Mouse (Mus musculus): ENCODE measurements at regions not wholly inside any gene's neighbourhood (a gene's known extent, or its start where the extent isn't known, plus 50 kb on each side); places are given as distances from the start of the nearest gene placed in this dataset.
A peak's percentile ranks its signal among the peaks of the same experiment; 100 is the strongest.

DNA sequence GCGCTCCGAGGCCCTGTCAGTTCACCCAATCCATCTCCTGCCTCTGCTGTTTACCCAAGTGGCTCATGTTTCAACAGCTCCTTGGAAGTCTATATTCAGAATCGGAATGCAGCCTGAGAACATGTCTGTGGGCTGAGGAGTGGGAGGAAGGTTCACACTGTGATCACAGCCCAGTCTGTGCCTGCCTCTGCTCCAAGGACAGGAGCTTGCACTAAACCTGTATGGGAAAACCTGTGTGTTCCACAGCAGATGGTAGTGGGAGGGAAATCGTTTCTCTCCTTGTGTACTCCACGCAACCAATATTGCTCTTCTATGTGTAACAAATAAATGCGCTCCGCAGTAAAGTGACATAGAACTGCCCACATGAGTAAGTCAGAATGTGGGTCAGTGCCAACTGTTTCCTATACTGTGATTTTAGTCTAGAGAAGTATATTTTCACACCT, 514.0 kb upstream of the Epha7 start:
- peak; percentile 1 for DNase-seq (ENCODE audit: low read depth, low spot score)

DNA sequence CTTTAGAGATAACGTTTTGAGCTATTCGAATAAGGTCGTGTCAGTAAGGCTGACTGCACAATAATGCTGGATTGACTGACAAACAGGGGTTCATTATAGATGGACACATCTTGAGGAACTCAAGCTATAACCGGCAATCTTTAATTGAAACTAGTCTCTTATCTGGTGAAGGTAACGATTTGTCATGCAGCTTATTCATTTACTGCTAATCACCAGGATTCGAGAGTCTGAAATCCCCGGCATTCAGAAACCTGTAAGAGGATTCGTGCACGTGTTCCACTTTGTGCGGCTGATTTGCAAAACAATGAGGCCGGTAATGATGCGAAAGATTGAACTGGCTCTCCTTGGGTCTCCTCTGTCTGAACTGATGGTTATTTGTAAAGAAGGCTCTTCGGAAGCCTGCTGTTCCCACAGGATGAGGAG, 512.9 kb upstream of the Epha7 start:
- peak; percentile 78 for DNase-seq (ENCODE audit: low read depth, low spot score)

DNA sequence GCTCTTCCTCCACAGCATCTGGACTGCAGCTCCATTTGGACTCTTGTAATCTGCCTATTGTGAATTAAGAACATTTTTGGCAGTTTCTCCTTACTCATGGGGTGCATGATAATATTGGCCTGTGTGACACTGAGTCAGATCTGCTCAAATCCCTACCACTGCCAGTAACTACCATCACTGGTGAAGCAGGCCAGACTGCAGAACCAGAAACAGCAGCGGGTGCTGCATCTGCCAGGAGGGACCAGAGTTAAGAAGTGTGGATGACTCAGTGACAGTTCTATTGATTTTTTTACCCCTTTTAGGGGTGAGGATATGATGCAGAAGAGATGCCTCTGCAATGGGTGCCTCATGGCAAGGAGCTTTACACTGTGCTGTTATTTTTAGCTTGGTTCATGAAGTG, 511.2 kb upstream of the Epha7 start:
- DNase-seq (ENCODE audit: low read depth, low spot score), result no peak

DNA sequence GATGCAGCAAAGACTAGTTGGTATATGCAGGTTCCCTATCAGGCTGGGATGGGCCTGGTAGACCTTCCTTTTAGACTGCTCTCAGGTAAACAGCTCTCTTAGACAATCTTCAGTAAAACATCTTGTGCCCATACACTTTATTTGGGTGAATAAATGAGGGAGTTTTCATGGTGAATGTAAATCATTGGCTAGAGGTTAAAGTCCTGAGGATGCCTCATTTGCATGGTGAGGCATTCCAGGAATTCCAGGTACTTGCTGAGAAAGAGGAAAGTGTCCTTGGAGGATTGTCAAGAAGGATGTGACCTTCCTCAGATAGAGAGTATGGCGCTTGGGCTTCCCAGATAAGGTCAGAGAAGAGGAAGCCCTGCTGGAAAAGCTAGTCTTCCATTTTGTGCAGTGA, 481.9 kb upstream of the Epha7 start:
- DNase-seq (ENCODE audit: low read depth, low spot score), result peak; percentile 41

DNA sequence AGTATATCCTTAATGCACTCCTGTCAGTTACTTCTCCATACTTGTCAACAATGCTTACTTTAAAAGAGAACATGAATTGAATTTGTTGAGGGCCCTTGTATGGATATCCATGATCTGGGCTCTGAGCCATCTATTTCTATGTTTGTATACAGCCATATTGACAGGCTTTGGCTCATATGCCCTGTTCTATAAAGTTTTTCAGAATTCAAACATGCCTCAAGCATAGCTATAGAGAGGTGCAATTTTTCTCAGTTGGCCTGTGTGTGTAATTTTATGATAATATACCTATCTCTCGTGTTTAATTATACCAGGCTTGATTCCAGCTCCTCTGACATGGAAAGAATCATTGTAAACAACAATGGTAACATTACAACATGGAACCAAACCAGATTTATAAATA, 448.4 kb upstream of the Epha7 start:
- DNase-seq (ENCODE audit: low read depth, low spot score), result no peak

DNA sequence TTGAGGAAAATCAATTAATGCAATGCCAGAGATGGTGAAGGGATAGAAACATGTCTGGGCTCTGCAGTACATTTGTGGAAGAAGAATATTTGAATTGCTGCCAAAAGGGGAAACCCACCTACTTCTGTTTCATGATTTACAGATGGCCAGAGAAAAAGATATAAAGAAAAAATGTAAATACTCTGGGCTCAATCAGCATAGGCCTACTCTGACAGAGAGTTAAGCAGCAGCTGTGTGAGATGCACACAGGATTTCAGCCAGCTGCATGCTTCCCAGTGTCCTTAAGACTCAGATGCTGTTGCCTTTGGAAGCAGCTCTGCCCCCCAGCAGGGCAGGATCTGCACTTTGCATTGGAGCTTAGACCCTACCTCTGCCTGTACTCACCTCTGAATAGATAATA, 435.8 kb upstream of the Epha7 start:
- DNase-seq (ENCODE audit: low read depth, low spot score), result no peak

DNA sequence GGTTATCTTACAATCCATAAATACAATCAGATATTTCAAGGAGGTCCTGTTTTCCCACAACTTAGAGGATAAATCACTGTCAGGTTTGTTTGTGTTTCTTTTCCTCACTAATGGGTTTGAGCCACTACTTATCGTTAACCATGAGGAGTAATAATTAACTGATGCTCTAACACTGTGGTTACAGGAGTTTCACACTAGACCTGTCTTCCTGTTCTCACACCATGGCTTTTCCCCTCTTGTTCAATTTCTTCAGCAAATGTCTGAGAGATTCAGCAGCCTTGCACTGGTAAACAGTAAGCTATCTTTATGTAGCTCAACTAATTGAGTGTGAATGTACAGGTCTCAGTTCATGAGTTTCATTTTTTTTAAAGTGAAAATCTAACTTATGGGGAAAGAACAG, 434.3 kb upstream of the Epha7 start:
- DNase-seq (ENCODE audit: low read depth, low spot score), result no peak

DNA sequence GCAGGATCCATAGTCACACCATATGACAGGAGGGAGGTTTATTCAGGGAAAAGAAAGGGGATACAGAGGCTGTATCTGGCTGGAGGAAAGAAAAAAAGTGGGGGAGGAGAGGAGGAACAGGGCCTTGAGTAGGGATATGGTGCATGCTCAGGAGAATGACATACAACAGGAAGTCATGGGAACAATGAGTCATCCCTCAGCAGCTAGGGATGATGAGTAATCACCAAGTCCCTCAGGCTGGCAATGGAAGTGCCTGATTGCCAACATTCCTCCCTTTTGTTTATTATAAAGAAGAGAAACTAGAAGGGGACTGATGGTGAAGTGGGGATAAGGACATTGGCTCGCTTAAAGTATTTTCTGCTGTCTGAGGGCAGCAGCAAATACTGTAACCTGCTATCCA, 388.6 kb upstream of the Epha7 start:
- DNase-seq (ENCODE audit: low read depth, low spot score), result no peak

DNA sequence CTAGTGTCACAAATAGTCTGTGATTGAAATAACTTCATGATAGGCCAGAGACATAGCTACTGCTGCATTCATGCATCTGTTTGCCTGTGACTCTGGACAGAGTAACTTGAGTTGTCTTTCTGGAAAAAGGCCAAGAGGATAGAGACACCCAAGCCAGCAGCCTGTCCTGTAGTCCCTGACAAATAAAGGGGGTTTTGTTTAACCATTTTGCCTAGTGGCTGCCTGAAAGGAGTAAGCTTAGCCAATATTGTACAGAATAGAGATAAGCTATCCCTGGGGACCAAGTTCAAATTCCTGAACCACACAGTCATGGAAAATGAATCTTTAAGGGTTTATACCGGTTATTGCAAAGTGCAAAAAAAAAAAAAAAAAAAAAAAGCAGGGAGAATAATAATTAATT, 372.8 kb upstream of the Epha7 start:
- no peak for DNase-seq (ENCODE audit: low read depth, low spot score)

DNA sequence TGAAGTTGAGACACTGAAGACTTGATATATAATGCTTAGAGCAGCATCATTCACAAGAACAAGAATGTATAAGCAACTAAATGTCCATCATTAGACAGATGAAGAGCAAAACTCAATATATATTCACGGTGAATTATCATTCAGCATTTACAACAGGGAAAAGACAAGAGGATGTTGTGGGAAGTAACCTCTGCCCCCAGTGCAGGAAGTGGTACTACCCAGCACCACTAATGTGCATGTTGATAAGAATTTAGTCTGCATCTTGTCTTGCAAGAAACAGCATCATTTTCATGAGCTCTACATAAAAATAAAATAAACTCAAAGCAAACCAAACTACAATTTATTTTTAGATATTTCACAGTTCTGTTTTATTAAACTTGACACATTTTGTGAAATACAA, 359.8 kb upstream of the Epha7 start:
- no peak for DNase-seq (ENCODE audit: low read depth, low spot score)

DNA sequence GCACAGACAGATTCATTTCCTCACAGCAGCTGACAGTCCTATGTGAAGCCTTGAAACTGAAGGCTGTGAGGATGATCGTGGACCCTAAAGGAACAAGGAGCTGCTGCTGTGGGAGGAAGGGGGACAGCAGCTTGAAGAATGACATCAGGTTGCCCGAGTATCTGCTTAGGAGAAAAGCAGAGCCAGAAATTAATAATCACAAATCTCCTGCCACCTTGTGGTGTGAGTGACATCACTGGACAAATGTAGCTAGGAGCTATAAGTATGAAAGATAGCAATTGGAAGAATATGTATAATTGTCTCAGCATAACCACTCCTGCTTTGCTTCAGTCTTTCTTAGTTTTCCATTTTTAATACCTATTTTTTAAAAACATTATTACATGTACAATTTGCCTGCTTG, 356.6 kb upstream of the Epha7 start:
- no peak for DNase-seq (ENCODE audit: low read depth, low spot score)
